Mouse (Mus musculus) spleen, adult 2 months (tissue): ENCODE data around the gene Klhl29.

Experiments used
- CTCF ChIP-seq: fragments of 200-500 bp; IDR thresholded peaks from 2 replicates; pipeline ENCODE4 v1.5.1; 2011; ENCODE audit warnings: mild to moderate bottlenecking, inconsistent platforms; ENCODE audit not compliant: insufficient read depth, insufficient read length, insufficient replicate concordance; ENCODE audit errors: extremely low read depth
- POLR2A ChIP-seq: fragments of 200-500 bp; IDR thresholded peaks from 2 replicates; pipeline ENCODE4 v1.6.1; 2011; ENCODE audit warnings: low read depth, low read length, inconsistent platforms

- TF ChIP-seq CTCF (no peak), POLR2A (no peak)
Measured at GRCm38 (mm10) chr12:5279873-5280272, 95.6 kb downstream of the Klhl29 start.
